Mouse (Mus musculus): ENCODE measurements around the gene Sptssb. TPM values are rescaled to one million over a fixed set of nuclear protein-coding genes. Genes with fewer than 3 reads are reported as not detected.

Gene Sptssb
- total and polyA plus RNA-seq, 3 experiments = not detected

DNA sequence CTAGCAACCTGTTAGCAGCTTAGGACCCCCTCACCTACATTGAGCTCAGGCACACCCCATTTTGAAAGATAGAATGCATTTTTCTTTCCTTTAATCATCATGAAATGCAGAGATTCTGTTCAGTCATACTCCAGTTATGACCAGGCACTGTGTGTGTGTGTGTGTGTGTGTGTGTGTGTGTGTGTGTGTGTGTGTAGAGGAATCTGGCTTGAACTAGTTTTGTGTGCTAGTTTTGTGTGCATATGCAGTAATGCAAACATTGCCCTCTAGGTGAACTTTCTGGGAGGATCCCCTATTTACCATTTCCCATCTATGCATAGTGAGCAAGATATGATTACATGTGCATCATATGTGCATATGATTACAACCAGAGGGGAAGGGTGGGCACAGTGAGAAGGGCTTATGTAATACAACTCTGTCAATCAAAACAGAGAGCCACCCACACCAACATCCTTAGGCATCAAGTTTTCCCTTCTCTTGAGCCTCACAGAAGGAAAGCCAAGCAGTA is 42.2 kb upstream of the Sptssb start:
- no peak overlapping the region for H3K4me3 ChIP-seq (ENCODE audit: control insufficient read depth in 1 of 2, insufficient read depth in 1 of 2, low read depth in 2 of 2, low read length in 2 of 2)
- no peaks in the 10 kb centered on the region for H3K36me3 ChIP-seq (ENCODE audit: control insufficient read depth in 1 of 2, insufficient read depth in 2 of 2, low read length in 2 of 2)
- no peaks in the 10 kb centered on the region for H3K9me3 ChIP-seq (replicated peaks; ENCODE audit: insufficient read depth, low read length)
- no peaks in the 10 kb centered on the region for H3K79me2 ChIP-seq (ENCODE audit: control insufficient read depth, insufficient read depth, low read length, poor library complexity)
- no peak overlapping the region for H3K9ac ChIP-seq (ENCODE audit: control insufficient read depth, low read depth, low read length, poor library complexity, severe bottlenecking)
- no peak for DNase-seq (ENCODE audit: low read depth, low spot score)
- H3K27me3 ChIP-seq (ENCODE audit: control insufficient read depth in 1 of 2, insufficient read depth in 2 of 2, low read length in 2 of 2) = no peaks in the 10 kb centered on the region; a peak in 2 of 4 replicates
- H3K27ac ChIP-seq (ENCODE audit: control insufficient read depth, low read depth, low read length) = no peak overlapping the region
- no peaks in the 10 kb centered on the region for H3K4me1 ChIP-seq (ENCODE audit: control insufficient read depth in 1 of 2, insufficient read depth in 2 of 2, low read length in 2 of 2)
- no peak for TF ChIP-seq KAT2A (conservative IDR thresholded peaks at IDR 0.05; ENCODE audit: low read depth, low read length)
- TF ChIP-seq ZNF384 (IDR thresholded peaks at IDR 0.05; ENCODE audit: low read depth, low read length) = no peak
- TF ChIP-seq CHD2 (IDR thresholded peaks at IDR 0.05; ENCODE audit: low read length) = no peak
- no peak for TF ChIP-seq GATA1 (IDR thresholded peaks at IDR 0.05; ENCODE audit: low read depth, low read length)
- TF ChIP-seq CHD1 (IDR thresholded peaks at IDR 0.05; ENCODE audit: low read depth, low read length) = no peak
- TF ChIP-seq USF1 (IDR thresholded peaks at IDR 0.05; ENCODE audit: low read depth, low read length) = no peak
- TF ChIP-seq UBTF (IDR thresholded peaks at IDR 0.05; ENCODE audit: borderline replicate concordance, insufficient read depth, low read depth, low read length) = no peak

DNA sequence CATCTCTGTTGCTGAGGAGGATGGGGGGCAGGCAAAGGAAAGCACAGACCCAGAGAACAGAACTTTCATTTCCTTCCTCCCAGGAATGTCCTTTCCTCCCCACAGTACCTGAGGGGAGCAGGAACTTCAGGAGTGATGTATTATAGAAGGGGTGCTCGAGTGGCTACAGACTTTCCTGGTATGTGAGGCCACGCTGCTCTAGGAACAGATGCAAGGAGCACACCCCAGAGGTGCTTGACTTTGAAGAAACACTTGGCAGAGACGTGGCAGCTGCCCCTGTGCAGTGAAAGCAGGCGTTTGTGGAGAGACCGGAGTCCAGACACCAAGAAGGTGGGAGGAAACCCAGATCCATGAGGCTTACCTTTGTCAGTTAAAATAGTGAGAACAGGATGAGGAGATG is 40.6 kb upstream of the Sptssb start:
- H3K9me3 ChIP-seq (replicated peaks; ENCODE audit: insufficient read depth, low read length) = no peaks in the 10 kb centered on the region
- H3K4me3 ChIP-seq (ENCODE audit: control insufficient read depth in 1 of 2, insufficient read depth in 1 of 2, low read depth in 2 of 2, low read length in 2 of 2) = no peak overlapping the region
- H3K4me1 ChIP-seq (ENCODE audit: control insufficient read depth in 1 of 2, insufficient read depth in 2 of 2, low read length in 2 of 2) = no peaks in the 10 kb centered on the region
- H3K36me3 ChIP-seq (ENCODE audit: control insufficient read depth in 1 of 2, insufficient read depth in 2 of 2, low read length in 2 of 2) = no peaks in the 10 kb centered on the region
- H3K9ac ChIP-seq (ENCODE audit: control insufficient read depth, low read depth, low read length, poor library complexity, severe bottlenecking) = no peak overlapping the region
- TF ChIP-seq ZKSCAN1 (IDR thresholded peaks at IDR 0.05; ENCODE audit: low read depth, low read length) (no peak), GABPA (IDR thresholded peaks at IDR 0.05; ENCODE audit: low read depth, low read length) (no peak), MYB (IDR thresholded peaks at IDR 0.05; ENCODE audit: low read depth, low read length) (no peak), POLR2AphosphoS2 (IDR thresholded peaks at IDR 0.05; ENCODE audit: low read length) (no peak), SMC3 (IDR thresholded peaks at IDR 0.05; ENCODE audit: low read depth, low read length) (no peak), MAZ (IDR thresholded peaks at IDR 0.05; ENCODE audit: low read depth, low read length) (no peak), NRF1 (IDR thresholded peaks at IDR 0.05; ENCODE audit: insufficient read depth, low read depth, low read length, poor library complexity, severe bottlenecking) (no peak), ZMIZ1 (IDR thresholded peaks at IDR 0.05; ENCODE audit: low read depth, low read length) (no peak), CHD1 (IDR thresholded peaks at IDR 0.05; ENCODE audit: low read depth, low read length) (no peak), RAD21 (IDR thresholded peaks at IDR 0.05; ENCODE audit: low read depth, low read length) (no peak), MYC (IDR thresholded peaks at IDR 0.05; ENCODE audit: low read depth, low read length) (no peak), TAL1 (IDR thresholded peaks at IDR 0.05; ENCODE audit: low read length) (no peak), MEF2A (IDR thresholded peaks at IDR 0.05; ENCODE audit: extremely low read depth, insufficient replicate concordance, low read depth, low read length, poor library complexity, severe bottlenecking) (no peak), EP300 (IDR thresholded peaks at IDR 0.05; ENCODE audit: low read depth in 1 of 2, low read length in 2 of 2) (no peak), MXI1 (IDR thresholded peaks at IDR 0.05; ENCODE audit: low read depth, low read length) (no peak)
- H3K79me2 ChIP-seq (ENCODE audit: control insufficient read depth, insufficient read depth, low read length, poor library complexity) = no peaks in the 10 kb centered on the region
- H3K27ac ChIP-seq (ENCODE audit: control insufficient read depth, low read depth, low read length) = no peak overlapping the region
- no peaks in the 10 kb centered on the region; a peak in 2 of 4 replicates for H3K27me3 ChIP-seq (ENCODE audit: control insufficient read depth in 1 of 2, insufficient read depth in 2 of 2, low read length in 2 of 2)
- no peak for DNase-seq (ENCODE audit: low read depth, low spot score)
